Mouse (Mus musculus) skeletal muscle tissue, adult 2 months (tissue): Measurements from ENCODE around the gene Lrp11.
A peak's percentile ranks its signal among the peaks of the same experiment; 100 is the strongest.

Experiments
- DNase-seq: peaks from one replicate; pipeline ENCODE4 v3.0.0-alpha.2; 2012; ENCODE audit warnings: low read depth, low spot score

Gene Lrp11

DNA sequence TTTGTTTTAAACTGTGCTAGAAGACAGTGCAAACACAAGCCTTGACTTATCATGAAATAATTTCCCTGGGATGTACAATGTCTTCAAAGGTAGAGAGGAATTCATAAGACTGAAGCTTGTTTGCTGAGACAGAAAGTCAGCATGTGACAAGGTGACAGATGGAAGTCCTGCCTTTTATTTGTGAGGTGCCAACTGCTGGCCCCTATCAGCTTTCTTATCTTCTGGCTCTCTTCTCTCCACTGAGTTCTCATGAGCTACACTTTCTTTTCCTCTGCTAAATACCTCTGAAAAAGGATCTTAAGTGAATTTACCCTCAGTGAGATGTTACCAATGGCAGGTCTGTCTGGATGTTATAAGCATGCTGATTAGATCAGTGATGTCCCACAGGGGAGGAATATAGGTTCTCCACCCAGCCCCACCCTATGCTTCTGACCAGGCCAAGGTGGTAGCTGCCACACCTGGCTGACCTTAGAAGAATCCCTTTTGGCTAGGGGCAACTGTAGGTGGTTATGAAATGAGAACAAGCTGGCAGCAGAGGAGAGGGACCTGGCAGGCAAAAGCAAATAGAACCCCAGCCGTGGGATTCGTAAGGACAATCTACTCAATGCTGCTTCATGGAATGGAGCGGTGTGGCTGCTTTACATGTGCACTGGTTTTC is 34.4 kb downstream of the Lrp11 start:
- DNase-seq = no peak

GRCm38 (mm10) chr10:7629092-7629491 is 39.5 kb downstream of the Lrp11 start:
- peak; percentile 45 for DNase-seq

GRCm38 (mm10) chr10:7630286-7630685 is 40.7 kb downstream of the Lrp11 start:
- no peak for DNase-seq

DNA sequence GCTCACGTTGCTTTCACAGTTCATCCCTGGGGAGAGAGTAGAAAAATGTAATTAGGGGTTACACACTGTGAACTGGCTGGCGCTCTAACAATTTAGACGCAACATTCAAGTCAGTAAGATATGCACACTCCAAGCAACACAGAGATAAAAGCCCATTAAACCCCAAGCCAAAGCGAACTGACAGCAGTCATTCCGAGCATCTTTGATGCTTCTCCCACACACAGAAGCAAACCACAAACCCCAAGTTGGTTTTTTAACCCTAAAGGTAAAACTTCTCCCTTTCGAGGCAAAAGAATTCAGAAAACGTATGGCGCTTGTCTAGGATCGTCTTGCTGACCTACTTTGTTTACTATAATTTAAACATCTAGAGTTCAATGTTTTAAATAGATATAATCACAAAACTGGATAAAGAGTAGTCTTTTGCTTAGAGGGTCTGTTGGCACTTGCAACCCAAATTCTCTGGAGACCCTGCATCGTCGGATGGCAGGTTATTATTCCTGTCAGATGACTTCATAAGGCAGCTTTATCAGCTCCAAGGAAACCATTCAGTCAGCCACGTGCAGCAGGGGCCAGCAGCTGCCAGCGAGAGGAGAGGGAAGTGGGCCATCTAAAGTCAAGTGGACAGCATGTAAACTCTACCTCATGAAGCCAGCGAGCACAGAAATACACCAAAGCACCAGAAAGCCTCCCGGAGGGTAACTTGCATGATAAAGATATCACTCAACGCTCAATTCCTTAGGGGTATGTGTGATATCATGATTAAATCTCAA is 41.5 kb downstream of the Lrp11 start:
- no peak for DNase-seq

- DNase-seq = no peak
Measured at GRCm38 (mm10) chr10:7640366-7640765, 50.8 kb downstream of the Lrp11 start.

DNA sequence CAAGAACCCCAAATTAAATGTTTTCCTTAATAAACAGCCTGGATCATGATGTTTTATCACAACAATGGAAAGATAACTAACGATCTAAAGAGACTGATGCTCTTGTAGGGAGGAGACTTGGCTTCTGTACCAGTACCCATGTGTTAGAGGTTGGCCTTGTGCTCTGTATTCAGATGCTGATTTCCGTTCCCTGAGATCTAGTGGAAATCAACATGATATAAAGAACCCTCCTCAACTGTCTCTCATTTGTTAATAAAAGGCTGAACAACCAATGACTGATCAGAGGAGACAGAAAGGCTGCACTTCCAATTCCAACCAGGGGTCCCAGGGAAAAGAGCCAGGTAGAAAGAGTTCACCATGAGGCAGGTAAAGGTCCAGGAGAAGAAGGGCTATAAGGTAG is 56.3 kb downstream of the Lrp11 start:
- no peak for DNase-seq

DNA sequence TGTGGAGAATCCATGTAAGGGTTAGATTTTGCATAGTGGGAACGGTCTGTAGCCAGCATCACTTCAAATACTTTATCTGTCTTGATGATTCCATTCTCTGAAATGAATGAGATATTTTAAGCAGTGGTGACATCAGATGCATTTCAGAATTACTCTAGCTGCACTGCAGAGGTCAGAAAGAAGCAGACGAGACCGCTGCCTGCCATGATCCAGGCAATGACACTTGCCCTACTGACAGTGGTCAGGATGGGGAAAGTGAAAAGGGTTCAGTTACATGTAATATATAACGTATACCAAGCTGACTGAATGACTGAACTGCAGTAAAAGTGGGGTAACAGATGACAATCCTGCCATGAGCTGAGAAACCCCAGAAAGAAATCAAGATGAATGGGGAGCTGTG is 59.5 kb downstream of the Lrp11 start:
- no peak for DNase-seq

DNA sequence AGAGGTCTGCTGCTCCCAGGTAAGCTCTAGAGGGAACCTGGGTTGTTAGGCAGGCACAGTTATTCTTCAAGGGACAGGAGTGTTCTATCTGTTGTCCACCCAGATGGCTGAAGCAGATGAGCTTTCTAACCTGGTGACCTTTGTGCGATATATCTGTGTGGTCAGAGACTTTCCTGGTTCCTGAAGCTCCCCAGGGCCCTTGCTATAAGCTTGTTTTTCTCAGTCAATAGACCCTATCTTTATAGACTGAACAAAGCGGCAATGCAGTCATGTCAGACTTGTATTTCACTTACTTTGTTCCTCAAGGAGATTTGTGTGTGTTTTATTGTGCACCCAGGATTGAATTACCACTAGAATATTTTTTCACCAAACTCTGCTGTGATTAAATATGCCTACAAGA is 61.5 kb downstream of the Lrp11 start:
- DNase-seq = no peak

- no peak for DNase-seq
Measured at GRCm38 (mm10) chr10:7662471-7663141, 73.0 kb downstream of the Lrp11 start.

GRCm38 (mm10) chr10:7663159-7664026 is 73.8 kb downstream of the Lrp11 start:
- DNase-seq = peak; percentile 82

DNA sequence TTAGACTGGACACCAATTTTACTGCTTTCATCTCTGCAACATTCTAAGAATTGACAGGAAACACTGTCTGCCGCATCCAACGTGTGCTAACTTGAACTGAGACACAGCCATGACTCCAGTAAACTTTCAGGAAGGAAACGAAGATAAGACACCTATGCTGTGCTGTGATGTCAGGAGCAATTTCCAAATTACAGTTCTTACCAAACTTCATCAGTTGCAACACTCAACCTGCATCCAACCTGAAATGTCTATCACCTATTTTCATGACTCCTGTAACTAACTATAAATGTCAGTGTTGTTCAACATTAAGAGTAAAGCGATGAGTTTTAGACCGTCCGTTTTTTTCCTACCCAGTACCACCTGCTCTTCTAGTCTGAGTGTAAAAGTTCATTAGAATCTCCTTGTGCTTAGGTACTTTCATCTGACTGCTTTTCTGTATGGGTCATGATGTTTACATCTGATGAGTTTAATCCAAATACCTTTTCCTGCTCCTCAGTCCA is 74.5 kb downstream of the Lrp11 start:
- no peak for DNase-seq

DNA sequence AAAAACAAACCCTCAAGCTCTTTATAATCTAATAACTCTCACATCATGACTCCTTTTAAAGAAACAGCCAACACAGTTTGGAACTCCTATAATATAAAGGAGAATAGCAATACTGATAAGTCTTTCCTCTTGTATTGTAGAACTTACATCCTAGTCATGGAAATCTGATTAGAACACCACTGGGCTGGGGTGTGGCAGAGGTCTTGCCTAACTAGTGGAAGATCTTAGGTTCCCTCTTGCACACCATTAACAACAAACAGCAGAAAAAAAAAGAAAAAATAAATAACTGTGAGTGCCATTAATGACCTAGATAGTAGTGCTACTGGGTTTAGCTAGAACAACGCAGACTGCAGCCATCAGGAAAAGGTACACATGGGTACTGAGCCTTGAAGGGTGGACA is 75.3 kb downstream of the Lrp11 start:
- no peak for DNase-seq

DNA sequence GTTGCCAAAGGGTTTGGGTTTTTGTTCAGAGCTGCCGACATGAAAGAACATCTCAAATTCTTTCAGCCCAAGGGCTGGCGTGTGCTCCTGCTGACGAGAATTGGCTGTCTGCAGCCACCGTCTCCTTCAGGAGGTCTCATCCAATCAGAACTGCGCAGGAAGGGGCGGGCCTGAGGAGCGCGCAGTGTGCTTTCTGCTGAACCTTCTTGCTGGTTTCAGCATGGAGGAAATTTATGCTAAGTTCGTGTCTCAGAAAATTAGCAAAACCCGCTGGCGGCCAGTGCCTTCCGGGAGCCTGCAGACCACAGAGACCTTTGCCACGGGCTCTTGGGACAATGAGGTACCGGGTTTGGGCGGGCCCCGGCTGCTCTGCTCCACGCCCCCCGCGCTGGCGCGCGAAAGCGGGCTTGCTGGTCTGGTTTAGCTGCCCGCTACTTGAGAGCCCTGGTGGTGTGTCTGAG is 77.8 kb downstream of the Lrp11 start, which contains the start of gene Nup43:
Gene Nup43, plus strand, starts transcription at position 162 of the 461 bp plus-strand sequence.
- DNase-seq = peak; percentile 89

DNA sequence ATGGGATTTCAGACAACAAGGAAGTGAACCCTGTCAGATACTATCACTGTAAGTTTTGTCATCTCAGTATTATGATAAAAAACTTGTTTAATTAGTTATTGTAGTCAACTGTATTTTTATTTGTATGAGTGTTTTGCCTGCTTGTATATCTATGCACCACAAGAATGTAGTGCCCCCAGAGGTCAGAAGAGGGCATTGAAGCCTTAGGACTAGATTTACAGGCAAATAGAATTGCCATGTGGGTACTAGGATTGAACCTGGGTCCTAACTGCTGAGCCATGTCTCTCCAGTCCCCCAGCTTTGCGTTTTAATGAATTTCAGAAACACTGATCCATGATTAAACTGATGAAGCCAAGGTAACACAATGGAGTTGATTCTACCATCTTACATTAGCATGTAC is 84.1 kb downstream of the Lrp11 start:
- DNase-seq = no peak
